Mouse (Mus musculus) B cell, adult 2 months (primary cell): Measurements from ENCODE around the gene Cdc42ep4.

Experiments
- DNase-seq, 2 experiments: peaks; one replicate each; pipeline ENCODE4 v3.0.0; 2022

Cdc42ep4 gene

GRCm38 (mm10) chr11:113751484-113752084 is at the start of gene Cdc42ep4:
Gene Cdc42ep4 (minus strand): TSS chr11:113751881.
- peak; percentile 78 to 79 for DNase-seq

GRCm38 (mm10) chr11:113800026-113800425 is 48.3 kb upstream of the Cdc42ep4 start:
- no peak for DNase-seq

- DNase-seq = no peak
Measured at GRCm38 (mm10) chr11:113799041-113799447, 47.4 kb upstream of the Cdc42ep4 start.

- no peak for DNase-seq
Measured at GRCm38 (mm10) chr11:113798011-113798410, 46.3 kb upstream of the Cdc42ep4 start.

- no peak for DNase-seq
Measured at GRCm38 (mm10) chr11:113797014-113797983, 45.6 kb upstream of the Cdc42ep4 start.

GRCm38 (mm10) chr11:113795846-113796245 is 44.2 kb upstream of the Cdc42ep4 start:
- DNase-seq = no peak

GRCm38 (mm10) chr11:113791357-113792215 is 39.9 kb upstream of the Cdc42ep4 start:
- DNase-seq = no peak

GRCm38 (mm10) chr11:113789101-113789500 is 37.4 kb upstream of the Cdc42ep4 start:
- DNase-seq = no peak

- DNase-seq = peak; percentile 34 to 38
Measured at GRCm38 (mm10) chr11:113788183-113788789, 36.6 kb upstream of the Cdc42ep4 start.

GRCm38 (mm10) chr11:113787432-113788182 is 35.9 kb upstream of the Cdc42ep4 start:
- peak in 1 of 2 experiments; percentile 19 for DNase-seq

- no peak for DNase-seq
Measured at GRCm38 (mm10) chr11:113787009-113787408, 35.3 kb upstream of the Cdc42ep4 start.

GRCm38 (mm10) chr11:113786395-113786794 is 34.7 kb upstream of the Cdc42ep4 start:
- DNase-seq = no peak

GRCm38 (mm10) chr11:113785406-113786171 is 33.9 kb upstream of the Cdc42ep4 start:
- DNase-seq = peak; percentile 13 to 25

GRCm38 (mm10) chr11:113784656-113785396 is 33.1 kb upstream of the Cdc42ep4 start:
- no peak for DNase-seq

- DNase-seq = no peak
Measured at GRCm38 (mm10) chr11:113782496-113782895, 30.8 kb upstream of the Cdc42ep4 start.

- DNase-seq = no peak
Measured at GRCm38 (mm10) chr11:113782006-113782405, 30.3 kb upstream of the Cdc42ep4 start.

GRCm38 (mm10) chr11:113779680-113780041 is 28.0 kb upstream of the Cdc42ep4 start:
- no peak for DNase-seq

GRCm38 (mm10) chr11:113778733-113779679 is 27.3 kb upstream of the Cdc42ep4 start:
- peak; percentile 27 to 33 for DNase-seq

GRCm38 (mm10) chr11:113777878-113778464 is 26.3 kb upstream of the Cdc42ep4 start:
- DNase-seq = peak in 1 of 2 experiments; percentile 9
